Mouse (Mus musculus) hindbrain, embryonic 14.5 days (tissue): ENCODE measurements around the gene Laptm5. TPM values are rescaled to one million over a fixed set of nuclear protein-coding genes. Genes with fewer than 3 reads are reported as not detected.

Experiments
- polyA plus RNA-seq: library from polyadenylated mRNA; unstranded; fragments of >200 nt; fragmentation: Nextera tagmentation; extraction: Ambion mirVana; gene quantifications from 2 replicates; pipeline ENCODE4 v1.2.1, GENCODE M21; 2014

Gene Laptm5
- polyA plus RNA-seq, 1 experiment from 2014 or later, result 37.4 TPM

Other genes with a start within 250 kb of the Laptm5 start
- 88.9 and 91.1 TPM in 2 replicates for gene Pum1, start 249.8 kb upstream of the Laptm5 start, polyA plus RNA-seq
- 110 and 129 TPM in 2 replicates for gene Sdc3, start 120.6 kb upstream of the Laptm5 start, polyA plus RNA-seq
- gene Matn1, start 31.3 kb downstream of the Laptm5 start, polyA plus RNA-seq, result 0.43 TPM in 1 of 2 replicates, not detected in the other